Mouse (Mus musculus) urinary bladder, postnatal 10 days (tissue): ENCODE measurements around the gene Nfil3.

Source experiments
- DNase-seq: peaks from one replicate; pipeline ENCODE4 v3.0.0; 2022; ENCODE audit warnings: low spot score

Nfil3 gene

GRCm38 (mm10) chr13:52980951-52981421 is at the start of gene Nfil3:
Gene Nfil3 (minus strand): TSS chr13:52981073.
- DNase-seq: peak; percentile 19

GRCm38 (mm10) chr13:53024285-53024684 is 43.4 kb upstream of the Nfil3 start:
- DNase-seq: no peak

- DNase-seq: no peak
Measured at GRCm38 (mm10) chr13:53020282-53020681, 39.4 kb upstream of the Nfil3 start.

- DNase-seq: no peak
Measured at GRCm38 (mm10) chr13:53019532-53019931, 38.7 kb upstream of the Nfil3 start.

- no peak for DNase-seq
Measured at GRCm38 (mm10) chr13:53018976-53019375, 38.1 kb upstream of the Nfil3 start.

- DNase-seq: no peak
Measured at GRCm38 (mm10) chr13:53017983-53018382, 37.1 kb upstream of the Nfil3 start.

- no peak for DNase-seq
Measured at GRCm38 (mm10) chr13:53017117-53017516, 36.2 kb upstream of the Nfil3 start.

GRCm38 (mm10) chr13:53011426-53011825 is 30.6 kb upstream of the Nfil3 start:
- no peak for DNase-seq

GRCm38 (mm10) chr13:53008489-53009184 is 27.8 kb upstream of the Nfil3 start:
- DNase-seq: no peak

GRCm38 (mm10) chr13:53007781-53008180 is 26.9 kb upstream of the Nfil3 start:
- no peak for DNase-seq

GRCm38 (mm10) chr13:53003286-53003685 is 22.4 kb upstream of the Nfil3 start:
- no peak for DNase-seq

GRCm38 (mm10) chr13:53001511-53001935 is 20.6 kb upstream of the Nfil3 start:
- no peak for DNase-seq

GRCm38 (mm10) chr13:53000481-53000880 is 19.6 kb upstream of the Nfil3 start:
- DNase-seq: no peak

- no peak for DNase-seq
Measured at GRCm38 (mm10) chr13:52998541-52998940, 17.7 kb upstream of the Nfil3 start.

GRCm38 (mm10) chr13:52997806-52998205 is 16.9 kb upstream of the Nfil3 start:
- no peak for DNase-seq

GRCm38 (mm10) chr13:52996201-52996600 is 15.3 kb upstream of the Nfil3 start:
- no peak for DNase-seq

GRCm38 (mm10) chr13:52994197-52994881 is 13.5 kb upstream of the Nfil3 start:
- DNase-seq: no peak

GRCm38 (mm10) chr13:52990139-52990538 is 9.3 kb upstream of the Nfil3 start:
- DNase-seq: no peak

GRCm38 (mm10) chr13:52989005-52989404 is 8.1 kb upstream of the Nfil3 start:
- no peak for DNase-seq

GRCm38 (mm10) chr13:52987880-52988279 is 7.0 kb upstream of the Nfil3 start:
- DNase-seq: no peak

- no peak for DNase-seq
Measured at GRCm38 (mm10) chr13:52986215-52986780, 5.4 kb upstream of the Nfil3 start.

GRCm38 (mm10) chr13:52985508-52986214 is 4.8 kb upstream of the Nfil3 start:
- DNase-seq: no peak
